Mouse (Mus musculus) lung, postnatal 0 days (tissue): ENCODE results near the gene Gse1.

Experiments
- CTCF ChIP-seq: IDR thresholded peaks from 2 replicates; pipeline ENCODE4 v1.5.1; 2016; ENCODE audit warnings: antibody characterized with exemption, mild to moderate bottlenecking
- EP300 ChIP-seq: IDR thresholded peaks from 2 replicates; pipeline ENCODE4 v1.6.1; 2016; ENCODE audit warnings: antibody characterized with exemption, mild to moderate bottlenecking, control low read depth

- TF ChIP-seq CTCF, result peak; percentile 38
- no peak for TF ChIP-seq EP300
Measured at GRCm38 (mm10) chr8:120322956-120323448, 94.7 kb downstream of the Gse1 start.
